ENCODE assay signal across 9 mouse cellular contexts in the genomic region with DNA sequence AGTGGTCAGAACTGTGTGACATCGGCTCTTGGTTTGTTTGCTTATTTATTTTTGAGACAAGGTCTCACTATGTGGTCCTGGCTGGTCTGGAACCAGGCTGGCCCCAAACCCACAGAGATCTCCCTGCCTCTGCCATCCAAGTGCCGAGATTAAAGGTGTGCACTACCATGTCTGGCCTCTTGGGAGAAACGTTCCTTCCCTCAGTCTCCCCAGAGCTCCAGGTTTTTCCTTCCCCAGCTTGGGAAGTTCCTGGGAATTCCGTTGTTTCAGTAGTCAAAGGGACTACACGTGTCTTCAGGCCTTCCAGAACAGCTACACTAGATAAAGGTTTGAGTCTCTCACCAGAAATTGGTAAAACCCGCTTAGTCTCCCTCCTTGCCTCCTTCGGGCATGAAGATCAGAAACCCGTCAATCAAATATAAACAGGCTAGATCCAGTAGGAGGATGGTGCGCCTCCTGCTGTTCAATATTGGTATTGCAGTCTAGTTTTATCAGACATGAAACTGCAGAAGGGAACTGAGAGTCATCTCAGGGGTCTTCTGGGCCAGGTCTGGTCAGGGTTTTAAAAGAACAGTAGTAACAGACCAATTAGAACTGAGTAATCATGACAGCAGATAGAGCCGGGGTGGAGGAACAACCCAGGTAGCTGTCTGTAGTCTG. TPM values are rescaled to one million over a fixed set of nuclear protein-coding genes. Genes with fewer than 3 reads are reported as not detected.
DNase-seq lines count a peak whose midpoint lies in the region; ATAC-seq lines count a peak whose summit lies in the region.
"Had no signal": no experiment of that assay in that cellular context is flagged by ENCODE, and none has a peak within 500 bp of the region (broad histone marks: within the 10 kb centered on the region; RNA-seq: fewer than 3 reads in every experiment).

No protein-coding gene starts in this region.

- no peak overlapping the region for H3K9ac ChIP-seq in kidney, embryonic 15.5 days
- H3K9ac ChIP-seq: limb, embryonic 12.5 days had no signal

- H3K36me3 ChIP-seq in kidney, embryonic 15.5 days, result no peaks in the 10 kb centered on the region
- H3K36me3 ChIP-seq: limb, embryonic 12.5 days had no signal

- H3K27me3 ChIP-seq in kidney, embryonic 15.5 days, result peaks cover 35% of the 10 kb centered on the region

- DNase-seq in kidney, adult 18-20 months, result peak; percentile 42
- DNase-seq in CD4-positive, CD25-positive, alpha-beta regulatory T cell, adult 2 months (ENCODE audit: low read depth, low spot score), result peak; percentile 90
- peak; percentile 55 for DNase-seq in MEL-GATA-1-ER (ENCODE audit: extremely low read depth, low read depth)
- peak; percentile 94 for DNase-seq in induced T-regulatory cell, adult 2 months (ENCODE audit: low read depth)
- DNase-seq in lung, postnatal 36 days, result peak; percentile 92
- DNase-seq in yolk sac, embryonic 10.5 days (ENCODE audit: low spot score), result peak; percentile 50
- DNase-seq in right cerebral cortex, adult 18-20 months, result no peak

- H3K9me3 ChIP-seq in kidney, embryonic 15.5 days (replicated peaks), result no peaks in the 10 kb centered on the region
- H3K9me3 ChIP-seq: limb, embryonic 12.5 days had no signal

- peaks cover 23% of the 10 kb centered on the region for H3K4me1 ChIP-seq in kidney, embryonic 15.5 days

- WGBS in kidney, embryonic 15.5 days, result 52% methylated on average over 10 of the region's 10 CpGs

- no peak overlapping the region for H3K4me2 ChIP-seq in kidney, embryonic 15.5 days
- H3K4me2 ChIP-seq: limb, embryonic 12.5 days had no signal

- H3K4me3 ChIP-seq in kidney, embryonic 15.5 days (replicated peaks), result no peak overlapping the region
- H3K4me3 ChIP-seq: limb, embryonic 12.5 days had no signal

- ATAC-seq in kidney, embryonic 15.5 days (replicated peaks; ENCODE audit: low FRiP score), result no peak

- H3K27ac ChIP-seq in kidney, embryonic 15.5 days, result no peak overlapping the region
- H3K27ac ChIP-seq: limb, embryonic 12.5 days had no signal

RNA-seq across cellular contexts. Expression of a gene that starts 2.5 kb away (rescaled TPM):
- 72.1 and 77.8 TPM in 2 replicates for polyA plus RNA-seq in kidney, embryonic 15.5 days (2015; fragmentation: Nextera tagmentation; extraction: Ambion mirVana)
